Mouse (Mus musculus): ENCODE measurements around the gene Ccdc58. TPM values are rescaled to one million over a fixed set of nuclear protein-coding genes. Genes with fewer than 3 reads are reported as not detected.
"Not testable (repeated sequence)": the region's sequence is repeated elsewhere in the genome, so short reads cannot be mapped to it uniquely, and the experiment has no call there.

The Ccdc58 gene
- 73.2 and 79.9 TPM in 2 replicates for polyA plus RNA-seq (2016; fragmentation: Nextera tagmentation; extraction: Ambion mirVana)

DNA sequence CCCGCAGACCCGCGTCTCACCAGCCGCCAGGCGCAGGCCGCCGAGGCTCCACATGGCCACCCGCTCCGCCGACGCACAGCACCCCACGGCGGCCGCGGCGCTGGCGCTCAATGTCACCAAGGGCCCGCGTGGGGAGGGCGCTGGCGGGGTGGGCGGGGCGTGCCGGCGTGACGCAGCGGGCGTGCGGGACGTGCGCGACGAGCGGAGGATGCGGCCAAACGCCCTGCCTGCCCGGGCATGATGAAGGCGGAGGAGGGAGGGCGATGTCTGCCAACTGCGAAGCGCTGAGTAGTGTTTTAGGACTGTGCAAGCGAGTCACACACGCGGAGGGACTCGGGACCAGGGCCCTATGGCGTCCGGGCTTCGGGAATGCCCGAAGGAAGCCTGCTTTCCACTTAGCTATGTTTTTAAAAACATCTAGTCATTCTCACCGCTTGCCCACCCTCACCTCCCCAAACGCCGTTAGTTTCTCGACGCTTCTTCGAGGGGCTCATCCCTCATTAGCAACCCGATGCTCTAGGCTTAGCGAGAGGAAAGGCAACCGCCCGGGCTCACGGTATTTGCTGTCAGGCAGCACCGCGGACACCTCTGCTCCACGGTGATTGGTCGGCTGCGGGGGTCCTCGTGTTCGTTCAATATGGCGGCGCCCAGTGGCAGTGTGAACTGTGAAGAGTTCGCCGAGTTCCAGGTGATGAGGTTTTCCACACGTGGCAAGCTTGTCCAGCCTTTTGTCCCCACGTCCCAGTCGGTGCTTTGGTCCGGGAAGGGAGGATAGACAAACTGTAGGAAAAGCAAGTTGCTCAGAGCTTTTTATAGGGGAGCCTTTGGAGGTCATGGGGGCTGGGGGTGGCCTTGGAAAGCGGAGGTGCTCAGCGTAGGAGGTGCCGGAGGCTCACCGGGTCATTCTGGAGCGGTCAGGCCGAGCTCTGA lies at the start of gene Ccdc58, which contains the start of gene Fam162a:
Gene Ccdc58 (plus strand): TSS at position 236 of the 930 bp plus-strand sequence.
Gene Fam162a (minus strand): TSS at position 145 of the 930 bp plus-strand sequence.
- Histone ChIP-seq H3K4me1 (peaks cover 46% of the 10 kb centered on the region), H3K4me3 (peak within 1 kb of the TSS; percentile 84), H3K9ac (peak within 1 kb of the TSS; percentile 90), H3K27me3 (replicated peaks) (no peaks in the 10 kb centered on the region), H3K27ac (peak within 1 kb of the TSS; percentile 96), H3K9me3 (replicated peaks) (no peaks in the 10 kb centered on the region), H3K36me3 (peaks cover 42% of the 10 kb centered on the region), H3K4me2 (peak within 1 kb of the TSS; percentile 85)
- WGBS (ENCODE audit: insufficient replicate concordance), result under 1% methylated on average over 81 of the region's 81 CpGs
- peak; percentile 92 for ATAC-seq

DNA sequence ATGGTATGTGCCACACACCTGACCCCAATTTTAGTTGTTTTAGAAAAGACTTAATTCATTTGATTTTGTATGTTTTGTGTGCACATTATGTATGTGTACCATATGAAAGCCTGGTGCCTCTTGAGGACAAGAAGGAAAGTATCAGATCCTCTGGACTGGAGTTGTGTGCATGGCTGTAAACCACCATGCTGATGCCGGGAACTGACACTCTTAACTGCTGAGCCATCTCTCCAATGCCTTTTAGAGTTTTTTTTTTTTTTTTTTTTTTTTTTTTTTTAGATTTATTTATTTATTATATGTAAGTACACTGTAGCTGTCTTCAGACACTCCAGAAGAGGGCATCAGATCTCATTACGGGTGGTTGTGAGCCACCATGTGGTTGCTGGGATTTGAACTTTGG lies 43.4 kb upstream of the Ccdc58 start:
- H3K4me3 ChIP-seq; H3K9me3 ChIP-seq (replicated peaks); H3K27me3 ChIP-seq (replicated peaks); ATAC-seq; H3K4me2 ChIP-seq; H3K4me1 ChIP-seq; H3K9ac ChIP-seq; H3K27ac ChIP-seq: not testable (repeated sequence)
- peaks cover 76% of the 10 kb centered on the region for H3K36me3 ChIP-seq
- WGBS (ENCODE audit: insufficient replicate concordance), result 79% methylated on average over 1 of the region's 2 CpGs

DNA sequence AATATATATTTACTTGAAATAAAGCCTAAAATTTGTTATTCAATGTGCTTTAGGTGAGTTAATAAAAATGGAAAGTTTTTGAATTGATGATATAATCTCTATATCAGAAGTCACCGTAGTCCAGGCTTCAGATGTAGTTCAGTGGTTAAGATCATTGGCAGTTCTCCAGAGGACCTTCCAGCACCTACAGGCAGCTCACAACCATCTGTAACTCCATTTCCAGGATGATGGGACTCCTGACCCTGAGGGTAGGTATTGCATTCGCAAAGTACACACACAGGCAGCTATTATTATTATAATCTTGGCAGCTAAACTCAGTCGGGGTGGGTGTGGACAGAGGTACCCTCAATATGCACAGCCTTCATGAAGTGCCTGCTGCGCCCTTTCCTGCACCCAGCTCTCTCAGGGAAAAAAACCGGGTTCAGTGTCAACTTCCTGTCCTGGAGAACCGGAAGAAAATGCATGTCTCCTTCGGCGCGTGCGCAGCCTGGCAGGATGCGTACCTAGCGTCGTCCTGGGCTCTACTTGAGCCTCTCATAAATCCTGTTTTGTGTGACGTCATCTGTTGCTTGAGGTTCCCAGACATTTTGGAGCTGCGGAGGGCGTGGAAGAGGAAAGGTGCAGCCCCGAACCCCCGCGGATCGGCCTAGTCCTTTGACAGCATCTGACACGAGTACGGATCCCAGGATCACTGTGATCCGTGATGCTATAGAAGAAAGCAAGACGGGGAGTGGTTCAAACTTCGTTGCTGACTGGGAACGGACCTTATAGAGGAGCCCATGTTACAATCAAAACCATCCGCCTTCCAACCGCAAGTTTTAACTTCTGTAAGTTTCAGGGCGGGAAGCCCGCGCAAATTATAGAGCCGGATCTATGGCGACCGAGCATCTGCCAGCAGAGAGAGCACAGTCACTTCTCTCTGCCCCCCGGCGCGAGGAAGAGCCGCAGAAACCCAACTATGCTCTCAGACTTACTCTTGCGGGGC lies 30.6 kb upstream of the Ccdc58 start, which contains the start of gene Wdr5b:
Gene Wdr5b (plus strand): TSS at position 551 of the 985 bp plus-strand sequence.
- 1% methylated on average over 39 of the region's 39 CpGs for WGBS (ENCODE audit: insufficient replicate concordance)
- Histone ChIP-seq H3K4me2 (peak within 1 kb of the TSS; percentile 85), H3K36me3 (peaks cover 53% of the 10 kb centered on the region), H3K4me3 (peak within 1 kb of the TSS; percentile 75), H3K9me3 (replicated peaks) (no peaks in the 10 kb centered on the region), H3K4me1 (peaks cover 25% of the 10 kb centered on the region), H3K27ac (peak within 1 kb of the TSS; percentile 86), H3K27me3 (replicated peaks) (no peaks in the 10 kb centered on the region), H3K9ac (peak within 1 kb of the TSS; percentile 84)
- peak; percentile 97 for ATAC-seq

DNA sequence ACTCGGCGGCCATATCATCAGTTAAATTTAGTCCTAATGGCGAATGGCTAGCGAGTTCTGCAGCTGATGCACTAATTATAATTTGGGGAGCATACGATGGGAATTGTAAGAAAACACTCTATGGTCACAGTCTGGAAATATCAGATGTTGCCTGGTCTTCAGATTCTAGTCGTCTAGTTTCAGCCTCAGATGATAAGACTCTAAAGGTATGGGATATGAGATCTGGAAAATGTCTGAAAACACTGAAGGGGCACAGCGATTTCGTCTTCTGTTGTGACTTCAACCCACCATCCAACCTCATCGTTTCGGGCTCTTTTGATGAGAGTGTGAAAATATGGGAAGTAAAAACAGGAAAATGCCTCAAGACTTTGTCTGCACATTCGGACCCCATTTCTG lies 29.9 kb upstream of the Ccdc58 start:
- Histone ChIP-seq H3K4me3 (peak overlapping the region; percentile 75), H3K4me1 (peaks cover 25% of the 10 kb centered on the region), H3K36me3 (peaks cover 58% of the 10 kb centered on the region), H3K27me3 (replicated peaks) (no peaks in the 10 kb centered on the region), H3K27ac (peak overlapping the region; percentile 86), H3K9ac (peak overlapping the region; percentile 84), H3K9me3 (replicated peaks) (no peaks in the 10 kb centered on the region), H3K4me2 (peak overlapping the region; percentile 85)
- 15% methylated on average over 11 of the region's 11 CpGs for WGBS (ENCODE audit: insufficient replicate concordance)
- ATAC-seq, result no peak

DNA sequence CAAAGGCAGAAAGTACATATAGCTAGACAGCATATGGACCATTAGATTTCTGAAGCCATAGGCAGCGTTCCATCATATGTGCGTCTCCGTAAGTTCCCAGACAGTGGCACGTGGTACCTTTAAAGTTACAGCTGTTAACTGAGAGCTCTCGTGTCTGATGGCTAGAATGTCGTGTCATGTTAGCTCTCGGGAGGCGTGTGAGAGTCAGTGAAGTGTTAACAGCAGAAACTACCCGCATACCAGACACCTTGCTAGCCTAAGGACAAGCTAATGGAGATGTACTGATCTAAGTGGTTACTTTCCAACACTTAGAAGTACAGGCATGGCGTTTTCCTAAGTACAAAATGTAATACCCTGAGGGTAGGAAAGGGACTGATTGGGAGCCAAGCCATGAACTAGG lies 28.4 kb upstream of the Ccdc58 start:
- H3K9me3 ChIP-seq (replicated peaks), result no peaks in the 10 kb centered on the region
- no peak overlapping the region for H3K4me3 ChIP-seq
- WGBS (ENCODE audit: insufficient replicate concordance), result 78% methylated on average over 10 of the region's 10 CpGs
- H3K27me3 ChIP-seq (replicated peaks), result no peaks in the 10 kb centered on the region
- H3K4me1 ChIP-seq, result peaks cover 25% of the 10 kb centered on the region
- H3K27ac ChIP-seq, result no peak overlapping the region
- no peak overlapping the region for H3K9ac ChIP-seq
- H3K36me3 ChIP-seq, result peaks cover 62% of the 10 kb centered on the region
- no peak for ATAC-seq
- H3K4me2 ChIP-seq, result no peak overlapping the region

GRCm38 (mm10) chr16:36043964-36044363 lies 27.5 kb upstream of the Ccdc58 start:
- WGBS (ENCODE audit: insufficient replicate concordance), result 79% methylated on average over 4 of the region's 4 CpGs
- peaks cover 67% of the 10 kb centered on the region for H3K36me3 ChIP-seq
- no peak overlapping the region for H3K27ac ChIP-seq
- H3K27me3 ChIP-seq (replicated peaks), result no peaks in the 10 kb centered on the region
- no peak overlapping the region for H3K4me2 ChIP-seq
- no peak overlapping the region for H3K4me3 ChIP-seq
- no peak overlapping the region for H3K9ac ChIP-seq
- peaks cover 25% of the 10 kb centered on the region for H3K4me1 ChIP-seq
- no peaks in the 10 kb centered on the region for H3K9me3 ChIP-seq (replicated peaks)
- ATAC-seq, result no peak

- H3K36me3 ChIP-seq, result peaks cover 98% of the 10 kb centered on the region
- 83% methylated on average over 4 of the region's 4 CpGs for WGBS (ENCODE audit: insufficient replicate concordance)
Observed at GRCm38 (mm10) chr16:36047538-36047937, 23.9 kb upstream of the Ccdc58 start.

GRCm38 (mm10) chr16:36051491-36051890 lies 20.0 kb upstream of the Ccdc58 start:
- no peaks in the 10 kb centered on the region for H3K4me1 ChIP-seq
- H3K4me2 ChIP-seq, result no peak overlapping the region
- ATAC-seq, result no peak
- H3K36me3 ChIP-seq, result peaks cover 87% of the 10 kb centered on the region
- H3K27me3 ChIP-seq (replicated peaks), result no peaks in the 10 kb centered on the region
- H3K4me3 ChIP-seq, result no peak overlapping the region
- H3K9ac ChIP-seq, result no peak overlapping the region
- 83% methylated on average over 6 of the region's 6 CpGs for WGBS (ENCODE audit: insufficient replicate concordance)
- H3K9me3 ChIP-seq (replicated peaks), result no peaks in the 10 kb centered on the region
- H3K27ac ChIP-seq, result no peak overlapping the region

More at GRCm38 (mm10) chr16:36047538-36047937, 23.9 kb upstream of the Ccdc58 start:
- Histone ChIP-seq H3K4me3 (no peak overlapping the region), H3K9ac (no peak overlapping the region), H3K4me2 (no peak overlapping the region), H3K4me1 (peaks cover 6% of the 10 kb centered on the region), H3K27ac (no peak overlapping the region), H3K27me3 (replicated peaks) (no peaks in the 10 kb centered on the region), H3K9me3 (replicated peaks) (no peaks in the 10 kb centered on the region)
- ATAC-seq, result no peak

DNA sequence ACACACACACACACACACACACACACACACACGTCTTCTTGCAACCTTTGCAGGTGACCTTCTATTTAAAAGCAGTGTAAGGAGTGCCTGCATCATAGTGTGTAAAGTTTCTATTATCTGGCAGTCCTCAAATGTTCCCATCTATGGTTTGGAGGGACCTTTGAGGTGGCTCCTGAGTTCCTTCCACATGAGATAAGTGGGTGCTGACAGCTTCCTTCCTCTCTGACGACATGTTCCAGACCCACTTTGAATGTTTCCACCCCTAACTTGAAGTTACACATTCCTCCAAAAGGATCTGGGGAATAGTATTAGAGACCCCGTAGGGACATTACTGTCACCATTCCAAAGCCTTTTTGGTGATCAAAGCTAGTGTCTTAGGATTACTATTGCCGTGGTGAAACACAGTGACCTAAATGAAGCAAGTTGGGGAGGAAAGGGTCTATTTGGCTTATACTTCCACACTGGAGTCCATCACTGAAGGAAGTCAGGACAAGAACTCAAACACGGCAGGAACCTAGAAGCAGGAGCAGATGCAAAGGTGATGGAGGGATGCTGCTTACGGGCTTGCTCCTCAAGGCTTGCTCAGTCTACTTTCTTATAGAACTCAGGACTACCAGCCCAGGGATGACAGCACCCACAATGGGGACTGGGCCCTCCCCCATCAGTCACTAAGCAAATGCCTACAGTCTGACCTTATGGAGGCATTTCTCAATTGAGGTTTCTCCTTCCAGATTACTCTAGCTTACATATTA lies 17.8 kb upstream of the Ccdc58 start:
- WGBS (ENCODE audit: insufficient replicate concordance), result 68% methylated on average over 6 of the region's 6 CpGs
- no peaks in the 10 kb centered on the region for H3K9me3 ChIP-seq (replicated peaks)
- no peak for ATAC-seq

DNA sequence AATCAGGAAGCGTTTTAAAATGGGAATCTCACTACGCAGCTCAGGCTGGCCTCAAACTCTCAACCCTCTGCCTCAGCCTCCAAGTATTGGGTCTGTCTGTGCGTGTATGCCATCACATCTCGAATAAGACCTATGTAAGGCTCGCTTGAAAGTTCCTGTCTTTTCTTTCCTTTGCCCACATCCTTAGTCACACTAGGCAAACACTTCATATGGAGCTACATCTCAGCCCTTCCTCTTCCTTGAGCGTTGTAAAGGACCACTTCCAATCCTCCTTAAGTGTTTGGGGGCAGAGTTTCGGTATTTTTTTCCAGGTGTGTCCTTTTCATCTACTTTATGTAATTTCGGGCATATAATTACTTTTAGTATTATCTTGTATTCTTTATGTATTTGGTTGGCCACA lies 16.6 kb upstream of the Ccdc58 start:
- H3K27ac ChIP-seq, result no peak overlapping the region
- no peak overlapping the region for H3K4me2 ChIP-seq
- no peak for ATAC-seq
- H3K36me3 ChIP-seq, result peaks cover 59% of the 10 kb centered on the region
- 82% methylated on average over 8 of the region's 8 CpGs for WGBS (ENCODE audit: insufficient replicate concordance)
- H3K9ac ChIP-seq, result no peak overlapping the region
- H3K27me3 ChIP-seq (replicated peaks), result no peaks in the 10 kb centered on the region
- H3K4me1 ChIP-seq, result peaks cover 17% of the 10 kb centered on the region
- H3K9me3 ChIP-seq (replicated peaks), result no peaks in the 10 kb centered on the region
- H3K4me3 ChIP-seq, result no peak overlapping the region

More for the DNA sequence above, 17.8 kb upstream of the Ccdc58 start:
- Histone ChIP-seq H3K4me1 (peaks cover 8% of the 10 kb centered on the region), H3K36me3 (peaks cover 71% of the 10 kb centered on the region), H3K27me3 (replicated peaks) (no peaks in the 10 kb centered on the region), H3K4me3 (no peak overlapping the region), H3K9ac (no peak overlapping the region), H3K27ac (no peak overlapping the region), H3K4me2 (no peak overlapping the region)

DNA sequence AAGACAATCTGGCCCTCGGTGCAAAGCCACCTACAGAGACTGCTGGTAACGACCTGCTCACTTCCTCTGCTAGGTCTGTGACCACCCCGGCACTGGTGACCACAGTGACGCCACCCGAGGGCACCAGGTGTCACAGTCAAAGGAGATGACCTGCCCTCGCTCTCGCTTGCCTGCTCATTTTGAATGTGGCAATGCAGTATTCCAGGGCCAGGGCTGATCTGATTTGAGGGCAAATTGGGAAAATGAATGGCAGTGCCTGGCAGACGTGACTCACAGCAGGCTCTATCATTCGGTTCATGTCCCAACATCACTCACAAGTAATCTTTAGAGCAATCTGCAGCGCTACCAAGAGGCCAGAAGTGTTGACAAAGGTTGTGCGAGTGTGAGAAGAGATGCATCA lies 15.1 kb upstream of the Ccdc58 start:
- Histone ChIP-seq H3K9me3 (replicated peaks) (no peaks in the 10 kb centered on the region), H3K27ac (no peak overlapping the region), H3K4me1 (peaks cover 24% of the 10 kb centered on the region), H3K9ac (no peak overlapping the region), H3K36me3 (peaks cover 53% of the 10 kb centered on the region), H3K27me3 (replicated peaks) (no peaks in the 10 kb centered on the region), H3K4me2 (no peak overlapping the region), H3K4me3 (no peak overlapping the region)
- WGBS (ENCODE audit: insufficient replicate concordance), result 83% methylated on average over 11 of the region's 11 CpGs
- no peak for ATAC-seq

Measured in liver, embryonic 12.5 days (tissue).